Mouse (Mus musculus) activated CD4-positive, CD25-positive, alpha-beta regulatory T cell, adult 4 months (primary cell): Measurements from ENCODE around the gene Crispld2. TPM values are rescaled to one million over a fixed set of nuclear protein-coding genes. Genes with fewer than 3 reads are reported as not detected.

Experiments used
- ATAC-seq: one replicate; pipeline ENCODE4 v1.8.0; 2017
- polyA plus RNA-seq, 2 experiments: library from polyadenylated mRNA; unstranded; fragments of 100-300 nt; shearing (Covaris generic); gene quantifications; one replicate each; pipeline ENCODE4 v1.2.1; 2017

Crispld2 gene
- polyA plus RNA-seq, 2 experiments from 2014 or later, result not detected

- ATAC-seq, result no peak
Observed at GRCm38 (mm10) chr8:120037199-120037598, 45.0 kb downstream of the Crispld2 start.

GRCm38 (mm10) chr8:120037611-120038010 is 45.4 kb downstream of the Crispld2 start:
- no peak for ATAC-seq

GRCm38 (mm10) chr8:120038741-120039140 is 46.5 kb downstream of the Crispld2 start:
- ATAC-seq, result no peak

- no peak for ATAC-seq
Observed at GRCm38 (mm10) chr8:120039313-120039919, 47.2 kb downstream of the Crispld2 start.

- no peak for ATAC-seq
Observed at GRCm38 (mm10) chr8:120040861-120041260, 48.6 kb downstream of the Crispld2 start.

GRCm38 (mm10) chr8:120042542-120043312 is 50.5 kb downstream of the Crispld2 start:
- no peak for ATAC-seq

GRCm38 (mm10) chr8:120044907-120045306 is 52.7 kb downstream of the Crispld2 start:
- no peak for ATAC-seq

- no peak for ATAC-seq
Observed at GRCm38 (mm10) chr8:120045471-120045870, 53.2 kb downstream of the Crispld2 start.

GRCm38 (mm10) chr8:120046258-120047020 is 54.2 kb downstream of the Crispld2 start:
- ATAC-seq, result no peak

GRCm38 (mm10) chr8:120049949-120050348 is 57.7 kb downstream of the Crispld2 start:
- ATAC-seq, result peak; percentile 55

- ATAC-seq, result no peak
Observed at GRCm38 (mm10) chr8:120050376-120050775, 58.1 kb downstream of the Crispld2 start.

- peak; percentile 67 for ATAC-seq
Observed at GRCm38 (mm10) chr8:120051006-120051405, 58.8 kb downstream of the Crispld2 start.

GRCm38 (mm10) chr8:120051908-120052307 is 59.7 kb downstream of the Crispld2 start:
- no peak for ATAC-seq

- ATAC-seq, result no peak
Observed at GRCm38 (mm10) chr8:120052318-120052717, 60.1 kb downstream of the Crispld2 start.

GRCm38 (mm10) chr8:120054833-120055232 is 62.6 kb downstream of the Crispld2 start:
- ATAC-seq, result no peak

- no peak for ATAC-seq
Observed at GRCm38 (mm10) chr8:120057078-120057477, 64.8 kb downstream of the Crispld2 start.

GRCm38 (mm10) chr8:120062742-120063141 is 70.5 kb downstream of the Crispld2 start:
- ATAC-seq, result no peak

- peak; percentile 69 for ATAC-seq
Observed at GRCm38 (mm10) chr8:120063326-120063725, 71.1 kb downstream of the Crispld2 start.

GRCm38 (mm10) chr8:120065611-120066010 is 73.4 kb downstream of the Crispld2 start:
- ATAC-seq, result no peak

- no peak for ATAC-seq
Observed at GRCm38 (mm10) chr8:120066226-120066625, 74.0 kb downstream of the Crispld2 start.

- ATAC-seq, result peak; percentile 74
Observed at GRCm38 (mm10) chr8:120067936-120068668, 75.9 kb downstream of the Crispld2 start.

GRCm38 (mm10) chr8:120071684-120072083 is 79.4 kb downstream of the Crispld2 start:
- peak; percentile 35 for ATAC-seq

GRCm38 (mm10) chr8:120072259-120072658 is 80.0 kb downstream of the Crispld2 start:
- no peak for ATAC-seq
